Mouse (Mus musculus) retina, embryonic 14.5 days (tissue): ENCODE results near the gene Supt5.

Source experiments
- DNase-seq: peaks from one replicate; pipeline ENCODE4 v3.0.0-alpha.2; 2015; ENCODE audit warnings: low spot score

The Supt5 gene

DNA sequence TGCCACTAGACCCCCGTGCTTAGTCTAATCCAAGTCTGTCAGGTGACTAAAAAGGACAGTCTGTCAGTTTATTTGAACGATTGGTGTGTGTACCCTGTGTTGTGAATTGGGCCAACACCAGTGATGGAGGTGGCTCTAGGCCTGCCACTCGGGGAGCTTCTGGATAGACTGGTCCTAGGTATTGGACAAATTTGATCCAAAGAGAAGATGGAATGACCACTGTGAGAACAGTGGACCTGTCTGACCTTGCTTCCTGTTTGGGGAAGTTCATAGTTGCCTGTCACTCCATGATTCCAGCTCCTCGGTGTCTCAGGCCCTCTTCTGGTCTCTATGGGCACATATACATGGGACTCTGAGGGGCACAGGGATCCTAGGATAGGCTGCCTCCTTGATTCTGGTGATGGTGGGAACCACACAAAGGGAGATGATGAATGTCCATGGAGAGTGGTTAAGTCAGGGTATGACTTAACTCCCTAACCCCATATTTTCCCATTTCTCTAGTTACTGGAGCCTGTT lies 13.2 kb upstream of the Supt5 start:
- no peak for DNase-seq

DNA sequence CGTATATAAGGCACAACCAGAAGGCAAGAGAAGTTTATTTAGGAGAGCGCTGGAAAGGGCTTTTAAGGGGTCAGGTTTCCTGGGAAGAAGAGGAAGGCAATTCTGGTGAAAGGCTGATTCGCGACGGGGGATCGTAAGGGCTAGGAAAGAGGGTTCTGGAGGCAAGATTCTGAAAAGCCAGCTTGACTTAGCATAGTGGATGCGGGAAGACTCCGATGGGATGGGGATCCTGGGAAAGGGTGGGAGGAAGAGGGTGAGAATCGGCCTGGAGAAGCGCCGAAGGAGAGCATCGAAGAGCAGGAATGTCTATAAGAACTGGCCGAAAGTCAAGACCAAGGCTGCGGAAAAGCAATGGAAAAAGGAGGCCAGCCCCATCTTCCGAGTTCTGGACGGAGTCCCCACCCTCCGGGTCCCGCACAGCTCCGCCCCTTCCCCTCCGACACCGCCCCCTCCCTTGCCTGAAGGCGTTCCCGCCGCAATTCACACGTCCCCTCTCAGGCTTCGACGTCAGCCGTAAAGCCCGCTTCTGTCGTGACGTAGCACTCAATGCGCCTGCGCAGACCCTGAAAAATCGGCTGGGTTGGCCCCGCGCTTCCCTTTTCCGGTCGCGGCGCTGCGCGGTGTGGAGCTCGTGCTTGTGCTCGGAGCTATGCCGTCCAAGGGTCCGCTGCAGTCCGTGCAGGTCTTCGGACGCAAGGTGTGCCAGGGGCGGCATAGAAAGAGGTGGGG lies 11.8 kb upstream of the Supt5 start, which contains the start of gene Rps16:
Rps16 (plus strand) TSS at position 498 of the 729 bp plus-strand sequence.
- peak; percentile 99 for DNase-seq

GRCm38 (mm10) chr7:28348601-28349000 lies 10.1 kb upstream of the Supt5 start:
- DNase-seq: peak; percentile 65

GRCm38 (mm10) chr7:28347746-28348145 lies 9.2 kb upstream of the Supt5 start:
- no peak for DNase-seq

- DNase-seq: peak; percentile 89
Measured at GRCm38 (mm10) chr7:28344637-28345036, 6.1 kb upstream of the Supt5 start.

- DNase-seq: no peak
Measured at GRCm38 (mm10) chr7:28341381-28341780, 2.8 kb upstream of the Supt5 start.

- DNase-seq: peak; percentile 59
Measured at GRCm38 (mm10) chr7:28339213-28339917, 819 bp upstream of the Supt5 start.

GRCm38 (mm10) chr7:28335471-28335870 lies 3.1 kb downstream of the Supt5 start:
- DNase-seq: no peak

- no peak for DNase-seq
Measured at GRCm38 (mm10) chr7:28334534-28334933, 4.0 kb downstream of the Supt5 start.

- no peak for DNase-seq
Measured at GRCm38 (mm10) chr7:28328260-28328659, 10.3 kb downstream of the Supt5 start.

GRCm38 (mm10) chr7:28326457-28326856 lies 12.1 kb downstream of the Supt5 start:
- peak; percentile 31 for DNase-seq

DNA sequence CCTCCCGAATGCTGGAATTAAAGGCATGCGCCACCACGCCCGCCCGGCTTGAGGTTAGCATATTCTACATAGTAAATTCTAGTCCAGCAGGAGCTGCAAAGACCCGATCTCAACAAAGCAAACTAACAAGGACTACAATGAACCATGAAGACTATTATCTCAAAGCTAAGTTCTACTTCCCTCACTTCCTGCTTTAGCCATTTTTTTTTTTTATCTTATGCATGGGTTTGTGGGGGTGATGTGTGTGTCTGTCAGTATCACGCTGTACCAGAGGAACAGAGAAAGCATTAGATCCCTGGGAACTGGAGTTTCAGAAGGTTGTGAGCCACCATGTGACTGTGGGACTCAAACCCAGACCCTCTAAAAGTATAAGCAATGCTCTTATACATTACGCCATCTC lies 13.3 kb downstream of the Supt5 start:
- no peak for DNase-seq

GRCm38 (mm10) chr7:28321974-28322720 lies 16.4 kb downstream of the Supt5 start:
- DNase-seq: no peak

DNA sequence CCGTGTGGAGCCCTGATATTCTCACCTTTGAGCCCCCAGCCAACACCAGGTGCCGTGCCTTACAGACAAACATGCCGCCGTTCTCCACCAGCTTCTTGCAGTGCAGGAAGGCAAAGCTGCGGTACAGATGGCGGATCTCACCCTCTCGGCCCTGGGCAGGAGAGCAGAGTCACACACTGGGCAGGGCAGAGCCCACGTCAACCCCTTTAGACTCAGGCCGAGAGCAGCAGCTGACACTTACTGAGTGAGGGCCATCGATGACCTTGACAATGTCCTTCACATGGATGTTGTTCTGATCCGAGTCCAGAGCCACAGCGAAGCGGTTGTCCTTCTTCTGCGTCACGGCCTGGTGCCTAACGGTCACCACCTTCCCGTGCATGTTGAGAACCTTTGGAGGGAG lies 19.8 kb downstream of the Supt5 start:
- no peak for DNase-seq

GRCm38 (mm10) chr7:28318036-28318435 lies 20.5 kb downstream of the Supt5 start:
- DNase-seq: no peak

DNA sequence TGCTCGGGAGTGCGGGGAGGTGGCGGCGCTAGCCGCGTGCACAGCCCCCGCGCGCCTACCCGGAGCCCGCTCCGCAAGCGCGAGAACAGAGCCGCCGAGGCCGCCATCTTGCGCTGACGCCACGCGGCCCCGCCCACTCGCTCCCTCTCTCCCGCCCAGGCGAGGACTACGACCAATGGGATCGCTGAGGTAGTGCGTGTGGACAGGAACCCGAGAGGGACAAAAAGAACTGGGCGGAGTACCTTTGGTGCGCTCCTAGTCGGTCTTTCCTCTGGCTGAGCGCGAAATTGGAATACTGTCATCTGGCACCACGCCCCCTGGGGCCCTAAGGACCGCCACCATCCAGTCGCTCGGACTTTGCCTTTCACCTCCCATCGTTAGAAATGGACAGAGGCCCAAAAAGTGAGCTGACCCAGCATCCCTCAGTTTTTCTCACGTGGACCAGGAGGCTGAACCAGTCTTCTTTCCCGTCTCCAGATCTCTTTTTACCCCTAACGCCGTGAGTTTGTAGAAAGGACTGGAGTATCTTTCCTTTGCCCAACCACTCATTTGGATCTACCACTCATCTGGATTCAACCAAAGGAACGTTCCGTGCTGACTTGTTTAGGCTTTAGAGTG lies 26.5 kb downstream of the Supt5 start, which contains the start of gene Timm50:
Timm50 (minus strand) TSS at position 147 of the 618 bp plus-strand sequence.
- DNase-seq: peak; percentile 99

GRCm38 (mm10) chr7:28311151-28311925 lies 27.2 kb downstream of the Supt5 start:
- peak; percentile 15 for DNase-seq

GRCm38 (mm10) chr7:28309737-28310136 lies 28.8 kb downstream of the Supt5 start:
- DNase-seq: peak; percentile 57

- no peak for DNase-seq
Measured at GRCm38 (mm10) chr7:28306216-28306615, 32.3 kb downstream of the Supt5 start.

- no peak for DNase-seq
Measured at GRCm38 (mm10) chr7:28305641-28306040, 32.9 kb downstream of the Supt5 start.
